Mouse (Mus musculus): ENCODE results near the gene Slc2a4.

The Slc2a4 gene

DNA sequence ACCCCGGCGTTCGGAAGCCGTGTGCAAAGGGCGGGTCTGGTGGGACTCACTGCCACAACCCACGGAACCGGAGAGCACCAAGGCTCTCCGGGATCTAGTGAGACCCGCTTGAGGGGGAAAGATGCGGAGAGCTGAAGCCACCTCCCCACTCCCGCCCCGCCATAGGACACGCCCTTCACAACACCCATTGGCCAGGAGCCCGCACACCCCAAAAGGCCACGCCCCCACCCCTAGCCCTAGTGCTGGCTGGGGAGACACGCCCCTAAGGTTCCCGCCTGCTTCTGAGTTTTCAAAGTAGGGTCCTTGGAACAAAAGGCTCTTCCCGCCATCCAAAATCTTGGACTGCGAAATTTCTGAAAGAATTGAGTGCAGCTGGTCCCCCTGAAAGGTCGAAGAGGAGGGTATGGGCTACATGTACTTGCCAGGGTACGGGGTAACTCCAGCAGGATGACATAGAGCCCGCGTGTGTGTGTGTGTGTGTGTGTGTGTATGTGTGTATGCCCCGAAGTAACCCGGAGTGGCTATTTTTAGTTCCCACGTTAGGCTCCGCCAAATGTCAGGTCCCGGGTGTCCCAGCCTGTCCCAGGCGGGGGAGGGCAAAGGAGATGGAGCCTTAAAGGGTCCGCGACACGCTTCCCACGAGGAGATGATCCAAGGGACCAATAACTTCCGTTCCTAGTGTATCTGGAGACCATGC, at the start of gene Slc2a4:
TSS of gene Slc2a4 (minus strand) at position 123 of the 697 bp plus-strand sequence.
- DNase-seq = peak; percentile 90 to 92

DNA sequence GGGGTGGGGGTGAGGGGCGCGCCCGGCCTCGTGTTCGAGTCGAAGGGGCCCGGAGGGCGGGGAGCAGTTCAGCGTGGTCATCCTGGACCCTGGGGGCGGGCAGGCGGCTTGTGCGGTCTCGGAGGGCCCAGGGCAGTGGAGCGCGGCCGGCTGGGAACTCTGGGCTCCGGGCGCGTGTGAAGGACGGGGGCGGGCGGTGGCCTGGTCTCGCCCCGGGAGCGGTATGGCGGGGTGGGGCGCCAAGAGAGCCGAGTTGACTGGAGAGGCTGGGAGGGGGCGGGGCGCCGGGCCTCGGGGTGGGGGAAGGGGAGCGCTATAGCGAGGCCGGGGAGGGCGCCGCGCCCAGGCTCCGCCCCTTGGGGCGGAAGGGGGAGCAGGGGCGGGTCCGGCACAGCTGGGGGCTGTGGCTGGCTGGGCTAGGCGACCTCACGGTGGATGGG, 49.1 kb upstream of the Slc2a4 start:
- DNase-seq = peak; percentile 89

DNA sequence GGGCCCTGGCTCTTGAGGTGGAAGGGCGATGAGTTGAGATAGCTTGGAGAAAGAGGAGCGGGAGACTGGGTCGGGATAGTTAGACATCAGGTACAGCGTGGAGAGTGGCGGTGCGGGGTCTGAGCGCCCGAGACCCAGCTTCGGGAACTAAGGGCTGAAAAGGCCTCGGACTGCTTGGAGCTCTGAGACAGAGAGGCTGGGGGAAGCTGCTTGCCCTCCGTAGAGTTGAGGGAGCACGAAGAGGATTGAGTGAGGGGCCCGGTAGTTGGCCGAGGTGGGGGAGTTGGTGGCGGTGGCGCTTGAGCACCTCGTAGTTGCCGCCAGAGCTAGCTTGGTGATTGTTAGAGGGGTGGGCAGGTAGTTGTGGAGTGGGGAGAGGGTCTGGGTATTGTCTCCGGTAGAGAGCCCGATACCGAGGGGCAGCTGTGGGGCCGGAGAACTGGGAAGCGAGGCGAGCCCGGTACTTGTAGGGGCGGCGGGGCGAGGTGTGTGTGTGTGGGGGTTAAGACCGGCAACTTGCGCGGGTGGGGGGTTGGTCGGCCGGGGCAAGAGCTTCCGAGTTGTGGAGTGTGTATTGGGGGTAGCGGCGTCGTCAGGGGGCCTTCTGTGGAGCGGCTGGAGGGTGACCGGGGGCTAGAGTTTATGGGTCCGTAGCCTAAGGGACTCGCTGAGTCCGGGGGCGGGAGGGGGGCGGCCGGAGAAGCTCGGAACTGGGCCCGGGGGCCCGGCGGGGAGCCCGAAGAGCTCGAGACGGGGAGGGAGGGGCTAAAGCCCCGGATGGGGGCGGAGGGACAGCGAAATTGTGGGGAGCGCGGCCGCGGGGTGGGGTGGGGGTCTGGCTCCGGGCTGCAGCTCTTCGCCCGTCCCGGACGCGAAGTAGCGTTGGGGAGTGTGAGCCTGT, 48.4 kb upstream of the Slc2a4 start:
- peak in 1 of 2 experiments; percentile 46 for DNase-seq

DNA sequence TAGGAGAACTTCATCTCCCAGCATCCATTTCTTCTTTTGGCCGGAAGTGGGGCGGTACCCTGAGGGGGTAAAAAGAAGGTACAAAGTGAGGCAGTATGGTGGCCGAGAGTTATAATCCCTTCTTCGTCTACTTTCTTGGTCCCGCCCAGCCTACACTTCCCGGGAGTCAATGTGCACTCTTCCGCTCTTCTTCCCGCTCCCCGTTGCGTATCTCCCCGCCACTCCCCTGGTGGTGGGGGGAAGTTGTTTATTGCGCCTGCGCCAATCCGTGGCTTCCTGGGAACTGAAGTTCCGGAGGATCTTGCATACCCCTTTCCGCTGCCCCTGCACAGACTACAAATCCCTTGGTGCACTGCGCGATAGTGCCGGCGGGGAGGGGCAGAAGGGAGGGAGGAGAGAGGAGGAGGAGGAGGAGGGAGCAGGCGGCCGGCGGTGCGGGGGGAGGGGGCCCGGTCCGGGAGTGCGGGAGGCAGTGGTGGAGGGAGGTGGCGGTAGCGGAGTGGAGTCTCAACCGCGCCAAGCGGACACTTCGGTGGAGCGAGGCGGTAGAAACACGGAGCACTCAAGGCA, 47.5 kb upstream of the Slc2a4 start, which contains the start of gene Phf23:
TSS of gene Phf23 (plus strand) at position 387 of the 570 bp plus-strand sequence.
- peak; percentile 98 to 99 for DNase-seq

DNA sequence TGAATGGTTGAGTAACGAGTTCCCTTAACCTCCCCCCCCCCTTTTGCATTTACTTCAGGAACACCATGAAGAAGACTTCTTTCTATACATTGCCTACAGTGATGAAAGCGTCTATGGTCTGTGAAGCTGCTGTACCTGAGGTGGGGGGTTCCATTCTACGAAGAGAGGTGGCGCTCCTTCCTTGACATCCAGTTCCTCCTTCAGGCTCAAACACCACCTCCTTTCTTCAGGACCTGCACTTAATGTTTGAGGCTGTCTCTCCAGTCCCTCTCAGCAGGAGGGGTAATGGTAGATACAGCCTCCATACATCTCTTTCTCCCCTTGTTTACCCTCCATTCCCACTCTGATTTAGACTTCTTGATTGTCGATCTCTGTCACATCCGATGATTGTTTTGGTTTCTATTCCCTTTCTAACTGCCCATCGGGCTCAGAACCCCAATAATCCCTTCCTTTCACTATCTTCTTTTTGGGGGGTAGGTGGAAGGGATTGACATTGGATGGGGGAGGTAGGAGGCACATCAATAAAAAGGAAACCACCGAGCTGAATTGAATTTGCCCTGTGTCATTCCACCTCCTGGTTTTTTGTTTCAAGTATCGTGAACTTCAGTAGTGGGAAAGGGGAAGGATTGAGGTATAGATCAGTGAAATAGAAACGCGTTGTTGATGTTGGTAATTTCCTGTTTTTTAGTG, 46.6 kb upstream of the Slc2a4 start:
- DNase-seq = no peak

DNA sequence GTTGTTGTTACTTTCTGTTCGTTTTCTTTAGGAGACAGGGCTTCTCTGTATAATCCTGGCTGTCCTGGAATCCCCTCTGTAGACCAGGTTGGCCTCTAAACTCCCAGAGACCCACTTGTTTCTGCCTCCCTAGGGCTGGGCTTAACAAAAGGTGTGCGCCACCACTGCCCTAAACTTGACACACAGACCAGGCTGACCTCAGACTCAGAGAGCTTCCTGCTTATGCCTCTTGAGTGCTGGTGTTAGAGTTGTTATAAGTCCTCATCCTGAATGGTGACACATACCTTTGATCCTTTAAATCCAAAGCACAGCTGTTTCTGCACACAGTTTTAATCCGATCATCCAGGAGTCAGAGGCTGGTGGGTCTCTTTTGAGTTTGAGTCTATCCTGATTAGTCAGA, 44.9 kb upstream of the Slc2a4 start:
- no peak for DNase-seq

DNA sequence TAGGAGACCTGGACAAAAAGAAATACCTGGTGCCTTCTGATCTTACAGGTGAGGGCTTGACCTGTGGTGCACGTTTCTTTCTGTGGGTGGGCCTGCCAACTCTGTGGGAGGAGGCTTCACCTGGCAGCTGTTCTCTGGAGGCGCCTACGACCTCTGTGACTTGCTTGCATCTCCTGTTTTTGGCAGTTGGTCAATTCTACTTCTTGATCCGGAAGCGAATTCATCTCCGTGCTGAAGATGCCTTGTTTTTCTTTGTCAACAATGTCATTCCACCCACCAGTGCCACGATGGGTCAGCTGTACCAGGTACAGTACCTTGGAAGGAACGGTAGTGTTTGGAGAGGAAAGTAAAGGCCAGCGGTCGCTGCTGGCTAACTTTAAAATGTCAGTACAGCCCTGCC, 44.4 kb upstream of the Slc2a4 start:
- peak; percentile 51 to 62 for DNase-seq

DNA sequence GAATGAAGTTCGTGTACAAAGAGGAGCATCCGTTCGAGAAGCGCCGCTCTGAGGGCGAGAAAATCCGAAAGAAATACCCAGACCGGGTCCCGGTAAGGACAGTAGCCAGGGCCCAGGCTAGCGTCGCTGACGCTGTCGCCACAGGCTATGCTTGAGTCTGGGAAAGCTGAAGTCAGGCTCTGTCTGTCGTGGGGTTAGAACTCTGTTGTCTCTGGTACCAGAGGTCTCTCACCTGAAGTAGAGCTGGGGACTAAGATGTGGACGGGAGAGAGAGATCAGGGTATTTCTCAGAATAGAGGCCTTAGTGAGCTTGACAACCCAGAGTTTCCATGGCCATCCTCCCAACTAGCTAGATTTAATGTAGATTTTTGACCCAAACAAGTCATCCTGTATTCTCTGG, 43.7 kb upstream of the Slc2a4 start:
- no peak for DNase-seq

DNA sequence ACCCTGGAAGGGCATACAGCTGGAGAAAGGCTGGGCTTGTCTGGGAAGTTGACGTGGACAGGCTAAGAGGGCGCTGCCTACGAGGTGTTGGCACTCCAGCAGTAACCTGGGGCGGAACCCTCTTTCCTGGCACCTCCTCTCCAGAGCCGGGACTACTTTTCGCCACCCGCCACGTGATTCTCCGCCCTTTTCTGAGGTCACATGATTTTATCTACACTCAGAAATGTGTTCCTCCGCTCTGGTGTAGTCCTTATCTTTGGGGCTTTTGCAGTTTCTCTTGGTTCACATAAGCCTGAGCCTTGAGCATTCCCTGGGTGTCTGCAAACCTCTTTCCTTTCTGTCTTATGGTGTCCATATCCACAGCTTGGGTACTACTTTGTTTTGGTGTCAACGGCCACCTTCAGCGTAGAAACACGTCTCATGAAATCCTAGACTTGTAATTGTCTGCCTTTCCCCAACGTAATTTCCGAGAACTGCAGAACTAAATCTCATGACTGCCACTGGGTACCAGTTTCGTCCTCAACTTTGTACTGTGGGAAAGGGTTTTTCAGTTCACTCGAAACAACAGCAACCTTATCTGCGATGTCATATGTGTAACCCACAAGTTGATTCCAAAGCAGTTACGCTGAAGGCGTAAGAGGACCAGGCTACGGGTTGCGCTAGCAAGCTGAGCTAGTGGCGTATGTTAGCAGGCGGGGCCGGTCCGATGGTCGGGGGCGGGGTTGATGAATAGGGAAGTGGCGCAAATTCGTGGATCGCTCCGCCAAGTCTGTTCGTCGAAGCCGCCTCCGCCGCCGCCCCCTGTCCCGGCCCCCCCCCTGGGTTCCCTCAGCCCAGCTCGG, 43.1 kb upstream of the Slc2a4 start, which contains the start of gene Gabarap:
TSS of gene Gabarap (plus strand) at position 294 of the 842 bp plus-strand sequence.
- peak; percentile 97 to 98 for DNase-seq

DNA sequence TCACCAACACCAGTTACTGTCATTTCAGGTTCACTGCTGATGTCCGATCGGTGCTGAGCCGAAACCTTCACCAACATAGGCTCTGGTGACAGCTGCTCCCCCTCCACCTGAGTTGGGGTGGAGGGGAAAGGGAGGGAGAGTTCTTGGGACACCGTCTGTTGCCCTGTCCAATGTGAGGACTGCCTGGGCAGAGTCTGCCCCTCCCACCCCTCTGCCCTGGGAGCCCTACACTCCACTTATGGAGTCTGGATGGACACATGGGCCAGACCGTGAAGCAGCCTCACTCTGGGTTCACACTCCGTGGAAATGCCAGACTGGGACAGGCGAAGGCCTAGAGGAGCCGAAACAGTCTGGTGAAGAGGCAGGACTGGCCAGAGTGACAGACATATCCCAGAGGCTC, 42.0 kb upstream of the Slc2a4 start:
- DNase-seq = no peak

DNA sequence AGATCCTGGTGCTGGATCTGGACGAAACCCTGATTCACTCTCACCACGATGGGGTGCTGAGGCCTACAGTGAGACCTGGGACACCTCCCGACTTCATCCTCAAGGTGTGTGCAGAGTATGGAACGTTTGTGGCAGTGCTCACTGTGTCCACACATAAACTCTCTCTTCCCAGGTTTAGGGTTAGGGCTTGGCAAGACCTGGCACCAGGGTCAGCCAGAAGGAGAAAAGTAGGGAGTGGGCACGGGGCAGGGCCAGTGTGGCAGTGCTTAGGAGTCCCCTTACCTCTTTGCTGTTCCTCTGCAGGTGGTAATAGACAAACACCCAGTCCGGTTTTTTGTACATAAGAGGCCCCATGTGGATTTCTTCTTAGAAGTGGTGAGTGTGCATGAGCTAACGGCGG, 36.4 kb upstream of the Slc2a4 start:
- no peak for DNase-seq

DNA sequence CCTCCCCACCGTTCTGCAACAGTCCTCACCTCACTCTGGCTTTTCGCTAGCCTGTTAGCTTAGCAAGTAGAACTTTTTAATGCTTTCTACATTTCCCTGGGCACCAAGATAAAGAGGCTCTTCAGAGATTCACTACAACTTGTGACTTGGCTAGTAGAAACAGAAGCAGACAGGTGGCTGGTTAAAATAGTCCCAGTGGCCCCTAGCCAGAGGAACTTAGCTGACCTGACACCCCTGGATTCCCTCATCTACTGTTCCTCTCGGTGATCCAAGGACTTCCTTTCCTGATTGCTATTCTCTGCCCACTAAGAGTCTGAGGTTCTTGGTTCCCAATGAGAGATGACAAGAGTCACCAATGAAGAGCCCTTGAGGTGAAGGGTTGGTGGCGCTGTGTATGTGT, 35.4 kb upstream of the Slc2a4 start:
- no peak for DNase-seq

DNA sequence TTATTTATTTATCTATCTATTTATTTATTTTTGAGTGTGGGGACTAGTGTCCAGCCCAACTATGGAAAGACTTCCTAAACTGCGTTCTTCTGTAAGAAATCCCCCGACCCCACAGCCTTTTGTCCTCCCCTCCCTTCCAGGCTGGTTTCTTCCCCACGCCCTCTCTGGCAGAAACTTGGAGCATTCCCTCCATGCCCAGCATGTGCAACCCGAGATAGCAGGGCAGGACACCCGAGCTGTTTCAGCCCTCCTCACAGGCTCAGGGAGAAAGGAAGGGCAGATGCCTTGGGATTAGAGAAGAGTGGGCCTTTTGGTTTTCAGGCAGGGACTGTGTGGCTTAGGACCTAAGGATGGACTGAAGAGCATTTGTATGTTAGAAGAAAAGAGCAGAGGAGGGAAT, 34.9 kb upstream of the Slc2a4 start:
- DNase-seq = no peak

DNA sequence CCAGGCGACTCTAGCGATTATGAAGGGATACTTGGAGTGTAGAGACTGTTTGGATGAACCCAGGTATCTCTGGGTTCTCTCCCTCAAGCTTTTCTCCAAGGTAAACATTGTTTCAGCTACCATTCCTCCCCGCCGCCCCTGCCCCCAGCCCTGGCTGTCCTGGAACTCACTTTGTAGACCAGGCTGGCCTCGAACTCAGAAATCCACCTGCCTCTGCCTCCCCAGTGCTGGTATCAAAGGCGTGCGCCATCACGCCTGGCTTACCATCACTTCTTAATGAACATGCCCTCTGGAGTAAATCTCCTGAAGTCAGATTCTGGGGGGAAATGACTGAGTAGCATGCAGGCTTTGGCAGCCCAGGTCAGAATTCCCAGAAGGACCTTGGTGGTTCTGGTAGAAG, 34.2 kb upstream of the Slc2a4 start, which contains the start of gene Elp5:
TSS of gene Elp5 (minus strand) at position 293 of the 400 bp plus-strand sequence.
- DNase-seq = no peak

DNA sequence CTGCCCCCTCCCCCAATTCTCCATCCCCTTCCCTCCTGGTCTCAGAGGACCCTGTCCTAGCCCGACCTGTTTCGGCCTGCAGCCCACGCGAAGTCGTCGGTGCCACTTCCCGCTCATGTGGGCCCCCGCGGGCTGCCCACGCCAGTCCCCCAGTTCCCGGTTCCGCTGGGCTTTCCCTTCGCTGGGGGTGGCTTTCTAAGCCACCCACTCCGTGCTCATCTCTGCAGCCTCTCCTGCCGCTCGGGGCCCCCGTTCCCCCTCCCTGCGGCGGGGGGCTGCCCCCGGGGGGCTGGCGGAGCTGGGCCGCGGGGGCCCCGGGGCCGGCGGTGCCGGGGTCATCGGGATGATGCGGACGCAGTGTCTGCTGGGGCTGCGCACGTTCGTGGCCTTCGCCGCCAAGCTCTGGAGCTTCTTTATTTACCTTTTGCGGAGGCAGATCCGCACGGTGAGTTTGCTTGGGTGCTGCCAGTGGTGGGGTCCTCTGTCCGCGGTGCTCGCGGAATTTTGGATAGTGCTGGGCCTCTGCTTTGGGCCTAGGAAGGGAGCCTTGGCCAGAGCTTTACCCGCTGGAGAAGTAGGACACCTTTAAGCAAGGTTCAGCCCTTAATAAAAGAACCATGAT, 33.3 kb upstream of the Slc2a4 start, which contains the start of gene Ctdnep1:
TSS of gene Ctdnep1 (plus strand) at position 16 of the 622 bp plus-strand sequence.
- DNase-seq = no peak

DNA sequence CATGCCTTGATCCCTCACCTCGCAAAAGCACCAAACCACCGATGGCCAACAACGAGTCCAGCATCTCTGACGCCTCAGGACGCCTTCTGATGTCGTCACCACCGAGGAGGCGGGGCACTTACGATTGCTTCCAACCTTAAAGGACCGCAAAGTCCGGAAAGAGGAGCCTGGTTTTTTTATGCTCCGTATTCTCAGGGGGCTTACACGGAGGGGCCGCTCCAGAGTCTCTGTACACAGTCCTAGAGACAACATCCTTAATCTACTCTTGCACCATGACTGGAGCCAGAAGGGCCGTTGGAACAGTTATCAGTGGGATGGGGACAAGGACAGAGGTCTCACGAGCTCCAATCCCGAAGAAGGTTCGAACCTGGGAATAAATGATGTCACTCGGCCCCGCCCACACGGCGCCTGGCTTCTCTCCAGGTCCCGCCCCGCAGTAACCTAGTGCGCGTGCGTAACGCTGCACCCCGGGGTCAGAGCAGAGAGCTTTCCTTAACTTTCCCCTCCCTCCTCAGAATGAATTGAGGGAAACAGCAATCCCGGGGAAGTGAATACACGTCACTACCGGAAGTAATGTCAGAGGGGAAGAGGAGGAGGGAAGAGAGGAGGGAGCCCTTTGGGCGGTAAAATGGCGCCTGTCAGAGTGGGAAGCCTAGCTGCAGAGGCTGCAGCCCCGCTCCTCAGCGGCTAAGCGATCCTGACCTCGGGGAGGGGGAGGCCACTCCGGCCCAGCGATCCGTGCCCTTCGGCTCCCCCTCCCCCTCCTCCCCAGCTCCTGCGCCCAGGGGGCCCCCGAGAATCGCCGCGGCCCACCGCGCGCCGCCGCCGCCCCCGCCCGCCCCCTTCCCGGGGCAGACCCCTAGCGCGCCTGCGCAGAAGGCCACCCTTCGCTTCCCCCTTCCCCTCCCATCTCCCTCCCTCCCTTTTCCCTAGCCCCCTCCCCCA, 32.5 kb upstream of the Slc2a4 start:
- peak; percentile 98 to 100 for DNase-seq

DNA sequence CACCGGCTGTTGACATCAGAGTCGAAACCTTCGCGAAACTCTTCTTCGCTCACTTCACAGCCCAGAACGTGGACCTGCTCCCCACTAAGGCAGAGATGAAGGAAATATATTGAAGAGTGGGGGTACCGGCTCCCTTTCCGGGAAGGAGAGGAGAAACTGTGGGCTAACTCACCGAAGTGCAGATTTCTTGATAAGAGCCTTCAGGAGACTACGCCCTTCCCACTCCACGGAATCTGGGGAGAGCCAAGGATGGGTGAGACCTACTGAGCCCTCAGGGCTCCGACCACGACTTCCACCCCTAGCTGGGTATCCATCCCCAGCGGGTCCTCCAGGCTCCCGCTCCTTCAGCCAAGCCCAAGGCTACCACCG, 31.8 kb upstream of the Slc2a4 start:
- no peak for DNase-seq

DNA sequence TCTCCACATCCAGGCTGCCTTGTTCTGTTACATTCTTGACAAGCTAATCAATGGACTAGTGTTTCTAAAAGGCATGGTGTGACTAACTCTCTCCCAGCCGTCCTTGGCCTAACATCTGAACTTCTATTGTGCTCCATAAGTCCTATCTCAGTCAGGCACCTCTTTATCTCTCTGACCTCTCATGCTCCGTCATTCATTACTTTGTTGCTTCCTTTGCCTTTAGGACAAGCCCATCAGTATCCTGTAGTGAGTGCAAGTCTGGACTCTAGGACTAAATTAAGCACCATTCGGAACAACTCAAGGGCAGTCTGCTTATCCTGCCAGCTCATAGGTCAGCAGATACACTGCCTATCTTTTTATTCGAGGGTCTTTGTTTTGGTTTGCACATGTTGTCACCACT, 28.3 kb upstream of the Slc2a4 start:
- DNase-seq = no peak

DNA sequence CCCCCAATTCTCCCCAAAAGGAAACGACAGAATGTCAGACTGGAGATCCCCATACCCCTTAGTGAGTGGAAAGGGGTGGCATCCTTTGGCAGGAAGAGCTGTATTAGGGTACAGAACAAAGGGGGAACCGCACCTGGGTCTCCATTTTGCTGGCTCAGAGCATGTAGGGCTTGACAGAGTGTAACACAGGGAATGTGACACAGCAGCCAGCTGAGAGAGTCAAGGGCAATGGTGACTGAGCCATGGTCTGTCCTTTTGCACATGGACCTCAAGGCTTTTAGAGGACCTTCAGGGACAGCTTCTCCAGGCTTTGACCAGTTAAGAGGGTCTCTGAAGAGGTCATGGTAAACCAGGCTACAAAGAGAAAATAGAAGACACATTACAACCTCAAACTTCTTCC, 26.9 kb upstream of the Slc2a4 start:
- no peak for DNase-seq

DNA sequence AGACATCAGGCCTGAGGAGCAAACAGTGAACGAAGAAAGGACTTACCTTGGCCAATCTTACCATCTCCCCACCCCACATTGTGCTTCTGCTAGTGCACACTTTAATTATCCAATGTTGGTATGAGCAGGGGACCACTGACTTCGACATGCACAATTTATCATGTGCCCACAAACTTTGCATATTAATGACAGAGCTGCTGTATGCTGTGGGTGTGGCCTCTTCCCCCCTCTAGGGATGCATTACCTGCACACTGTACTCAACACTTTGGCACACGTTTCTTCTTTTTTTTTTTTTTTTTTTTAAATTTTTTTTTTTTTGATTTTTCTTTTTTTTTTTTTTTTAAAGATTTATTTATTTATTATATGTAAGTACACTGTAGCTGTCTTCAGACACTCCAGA, 22.8 kb upstream of the Slc2a4 start:
- no peak for DNase-seq

Measured in kidney, adult 8-10 months (tissue).